Mouse (Mus musculus) myocyte (in vitro differentiated cells): ENCODE data around the gene Oxtr.

Experiments used
- CEBPB ChIP-seq: IDR thresholded peaks from 2 replicates; pipeline ENCODE4 v1.6.1; 2011; ENCODE audit warnings: mild to moderate bottlenecking, moderate library complexity; ENCODE audit not compliant: poor library complexity, insufficient read depth, severe bottlenecking
- E2F4 ChIP-seq: IDR thresholded peaks from one replicate; pipeline ENCODE4 v1.6.1; 2011; ENCODE audit warnings: mild to moderate bottlenecking, control low read depth, moderate library complexity; ENCODE audit not compliant: insufficient read depth
- MAX ChIP-seq: IDR thresholded peaks from one replicate; pipeline ENCODE4 v1.6.1; 2011; ENCODE audit warnings: low read depth, mild to moderate bottlenecking, control low read depth
- MYOD1 ChIP-seq, 3 experiments: IDR thresholded peaks; one replicate each; pipeline ENCODE4 v1.6.1; 2011; ENCODE audit warnings: control low read depth in 2 of 3, low read depth in 2 of 3, mild to moderate bottlenecking in 2 of 3, moderate library complexity in 1 of 3; ENCODE audit not compliant: insufficient read length in 2 of 3, control insufficient read depth in 1 of 3
- MYOG ChIP-seq, 3 experiments: IDR thresholded peaks; one replicate each; pipeline ENCODE4 v1.6.1; 2011; ENCODE audit warnings: control low read depth in 2 of 3, low read depth in 2 of 3, mild to moderate bottlenecking in 2 of 3; ENCODE audit not compliant: insufficient read length in 2 of 3, control insufficient read depth in 1 of 3, insufficient read depth in 1 of 3
- POLR2A ChIP-seq: IDR thresholded peaks from one replicate; pipeline ENCODE4 v1.6.1; 2011; ENCODE audit warnings: low read depth, mild to moderate bottlenecking, control low read depth, moderate library complexity; ENCODE audit not compliant: insufficient read length
- POLR2AphosphoS2 ChIP-seq: IDR thresholded peaks from one replicate; pipeline ENCODE4 v1.6.1; 2011; ENCODE audit warnings: low read depth, control low read depth; ENCODE audit not compliant: insufficient read length
- REST ChIP-seq: IDR thresholded peaks from one replicate; pipeline ENCODE4 v1.6.1; 2011; ENCODE audit warnings: mild to moderate bottlenecking, control low read depth, moderate library complexity; ENCODE audit not compliant: insufficient read depth, insufficient read length
- SRF ChIP-seq: IDR thresholded peaks from one replicate; pipeline ENCODE4 v1.6.1; 2011; ENCODE audit warnings: low read depth; ENCODE audit not compliant: control insufficient read depth, insufficient read length
- TCF12 ChIP-seq: IDR thresholded peaks from one replicate; pipeline ENCODE4 v1.6.1; 2011; ENCODE audit warnings: mild to moderate bottlenecking, control low read depth; ENCODE audit not compliant: poor library complexity, insufficient read depth, severe bottlenecking
- TCF3 ChIP-seq: IDR thresholded peaks from one replicate; pipeline ENCODE4 v1.6.1; 2011; ENCODE audit warnings: low read depth, control low read depth; ENCODE audit not compliant: insufficient read length
- USF1 ChIP-seq: IDR thresholded peaks from one replicate; pipeline ENCODE4 v1.6.1; 2011; ENCODE audit warnings: low read depth, mild to moderate bottlenecking, control low read depth, moderate library complexity

- TF ChIP-seq E2F4 (no peak), POLR2A (no peak), TCF12 (no peak), MAX (no peak), USF1 (no peak), MYOD1 (IDR thresholded peaks at IDR 0.05; ENCODE audit: control insufficient read depth in 1 of 3, insufficient read length in 2 of 3, low read depth in 2 of 3) (no peak), CEBPB (no peak), MYOG (IDR thresholded peaks at IDR 0.05; ENCODE audit: control insufficient read depth in 1 of 3, insufficient read depth in 1 of 3, insufficient read length in 2 of 3, low read depth in 2 of 3) (no peak), POLR2AphosphoS2 (no peak), SRF (no peak), TCF3 (no peak), REST (no peak)
Measured at GRCm38 (mm10) chr6:112465441-112465840, 24.3 kb downstream of the Oxtr start.
